Mouse (Mus musculus) liver, postnatal 0 days (tissue): ENCODE data around the gene Mgat4b.

Source experiments
- CTCF ChIP-seq: sonication (generic); IDR thresholded peaks from 2 replicates; pipeline ENCODE4 v1.5.1; 2016; ENCODE audit warnings: antibody characterized with exemption, low read depth
- EP300 ChIP-seq: IDR thresholded peaks from 2 replicates; pipeline ENCODE4 v1.6.1; 2016; ENCODE audit warnings: antibody characterized with exemption, low read depth, mild to moderate bottlenecking

GRCm38 (mm10) chr11:50161578-50162304 lies 48.9 kb upstream of the Mgat4b start:
- TF ChIP-seq CTCF: peak; percentile 99
- no peak for TF ChIP-seq EP300
